Mouse (Mus musculus) neural tube, embryonic 12.5 days (tissue): ENCODE data around the gene Rdh5. TPM values are rescaled to one million over a fixed set of nuclear protein-coding genes. Genes with fewer than 3 reads are reported as not detected.

Source experiments
- ATAC-seq: fragments of 200-750 bp; cut with Nextera tagmentation; 2 replicates; pipeline ENCODE4 v1.8.0; 2017; ENCODE audit warnings: low read depth, mild to moderate bottlenecking, moderate TSS enrichment, moderate library complexity; ENCODE audit not compliant: low FRiP score
- H3K27ac ChIP-seq: fragments of 300-500 bp; sonication (generic); 2 replicates; pipeline ENCODE4 v1.5.1; 2016
- H3K27me3 ChIP-seq: fragments of 300-500 bp; sonication (generic); replicated peaks from 2 replicates; pipeline ENCODE4 v1.6.1; 2016; ENCODE audit warnings: mild to moderate bottlenecking
- H3K36me3 ChIP-seq: fragments of 300-500 bp; sonication (generic); 2 replicates; pipeline ENCODE4 v1.6.1; 2016; ENCODE audit warnings: mild to moderate bottlenecking
- H3K4me1 ChIP-seq: fragments of 300-500 bp; sonication (generic); 2 replicates; pipeline ENCODE4 v1.6.1; 2016
- H3K4me2 ChIP-seq: fragments of 300-500 bp; sonication (generic); replicated peaks from 2 replicates; pipeline ENCODE4 v1.6.1; 2016; ENCODE audit warnings: mild to moderate bottlenecking
- H3K4me3 ChIP-seq: fragments of 300-500 bp; sonication (generic); 2 replicates; pipeline ENCODE4 v1.5.1; 2016
- H3K9ac ChIP-seq: fragments of 300-500 bp; sonication (generic); 2 replicates; pipeline ENCODE4 v1.6.1; 2016; ENCODE audit warnings: mild to moderate bottlenecking
- H3K9me3 ChIP-seq: fragments of 300-500 bp; sonication (generic); 2 replicates; pipeline ENCODE4 v1.6.1; 2016; ENCODE audit warnings: mild to moderate bottlenecking
- WGBS: fragments of 180-500 bp; shearing (Covaris S2); methylation state at CpG from one replicate; pipeline ENCODE4 v1.1.7; 2016; 5-methylcytosine and 5-hydroxymethylcytosine counted together
- polyA plus RNA-seq: library from polyadenylated mRNA; unstranded; fragments of >200 nt; fragmentation: Nextera tagmentation; extraction: Ambion mirVana; gene quantifications from 2 replicates; pipeline ENCODE4 v1.2.1, GENCODE M21; 2016

Gene Rdh5
- polyA plus RNA-seq, 1 experiment from 2014 or later = 15.7 TPM

DNA sequence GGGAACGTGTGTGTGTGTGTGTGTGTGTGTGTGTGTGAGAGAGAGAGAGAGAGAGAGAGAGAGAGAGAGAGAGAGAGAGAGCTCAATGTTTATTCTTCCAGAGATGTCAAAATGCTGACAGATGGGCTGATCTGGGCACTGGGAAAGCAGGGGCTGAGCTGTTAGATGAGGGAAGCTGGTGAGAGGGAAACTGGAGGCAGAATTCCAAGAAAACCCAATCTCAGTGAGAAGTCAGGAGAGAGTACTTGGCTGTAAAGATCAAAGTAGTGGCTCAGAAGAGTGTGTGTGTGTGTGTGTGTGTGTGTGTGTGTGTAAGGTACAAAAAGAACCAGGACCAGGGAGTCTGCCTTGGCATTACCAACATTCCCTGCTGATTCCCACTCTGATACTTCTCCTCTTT, 25.2 kb downstream of the Rdh5 start:
- Histone ChIP-seq H3K36me3 (no peaks in the 10 kb centered on the region), H3K9ac (no peak overlapping the region), H3K27ac (no peak overlapping the region), H3K4me2 (no peak overlapping the region), H3K9me3 (no peaks in the 10 kb centered on the region), H3K27me3 (peaks cover 18% of the 10 kb centered on the region), H3K4me1 (peaks cover 12% of the 10 kb centered on the region), H3K4me3 (no peak overlapping the region)
- no peak for ATAC-seq
- WGBS = 25% methylated on average over 1 of the region's 1 CpGs

DNA sequence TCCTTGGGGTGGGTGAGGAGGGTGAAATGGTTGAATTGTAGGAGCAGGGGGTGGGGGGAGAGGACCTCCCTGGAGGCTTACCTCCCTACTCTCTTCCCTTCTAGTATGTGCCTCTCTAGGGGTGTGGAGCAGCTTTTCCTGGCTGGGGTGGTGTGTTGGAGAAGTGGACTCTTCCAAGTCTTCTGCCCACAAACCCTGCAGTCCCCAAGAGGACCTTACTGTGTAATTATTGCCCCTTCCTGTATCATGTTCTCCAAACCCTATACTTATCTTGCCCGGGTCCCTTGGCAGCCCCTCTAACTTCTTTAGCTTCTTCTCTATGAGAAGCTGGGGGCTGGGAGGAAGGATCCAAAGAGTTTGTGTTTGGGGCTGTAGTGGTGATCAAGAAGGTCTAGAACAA, 25.9 kb downstream of the Rdh5 start:
- Histone ChIP-seq H3K27ac (no peak overlapping the region), H3K9ac (no peak overlapping the region), H3K27me3 (peaks cover 18% of the 10 kb centered on the region), H3K4me1 (peaks cover 16% of the 10 kb centered on the region), H3K9me3 (no peaks in the 10 kb centered on the region), H3K36me3 (no peaks in the 10 kb centered on the region), H3K4me2 (no peak overlapping the region), H3K4me3 (no peak overlapping the region)
- WGBS = 44% methylated on average over 1 of the region's 1 CpGs
- no peak for ATAC-seq

- 4% methylated on average over 17 of the region's 17 CpGs for WGBS
- H3K27ac ChIP-seq = no peak overlapping the region
- no peak overlapping the region; the same call in 1 of the 2 replicates for H3K9ac ChIP-seq
- H3K4me3 ChIP-seq = no peak overlapping the region
- H3K27me3 ChIP-seq = peaks cover 18% of the 10 kb centered on the region
- peaks cover 16% of the 10 kb centered on the region for H3K4me1 ChIP-seq
- H3K9me3 ChIP-seq = no peaks in the 10 kb centered on the region
- peak overlapping the region; percentile 17 for H3K4me2 ChIP-seq
- H3K36me3 ChIP-seq = no peaks in the 10 kb centered on the region
- ATAC-seq = peak; percentile 3; the same call in 1 of the 2 replicates
These were observed 26.6 kb downstream of the Rdh5 start for GRCm38 (mm10) chr10:128895952-128896693.

GRCm38 (mm10) chr10:128895437-128895836, 27.3 kb downstream of the Rdh5 start:
- no peaks in the 10 kb centered on the region for H3K9me3 ChIP-seq
- under 1% methylated on average over 9 of the region's 9 CpGs for WGBS
- H3K4me2 ChIP-seq = peak overlapping the region; percentile 17; the same call in 1 of the 2 replicates
- no peak for ATAC-seq
- peaks cover 18% of the 10 kb centered on the region for H3K27me3 ChIP-seq
- H3K4me3 ChIP-seq = no peak overlapping the region
- H3K4me1 ChIP-seq = peaks cover 16% of the 10 kb centered on the region
- no peak overlapping the region for H3K9ac ChIP-seq
- H3K36me3 ChIP-seq = no peaks in the 10 kb centered on the region
- no peak overlapping the region for H3K27ac ChIP-seq

GRCm38 (mm10) chr10:128892246-128892645, 30.4 kb downstream of the Rdh5 start:
- H3K36me3 ChIP-seq = 0 out of 2 replicates have a peak, but pooled peaks cover 8% of the 10 kb centered on the region
- WGBS = 2% methylated on average over 9 of the region's 9 CpGs
- H3K27ac ChIP-seq = peak overlapping the region; percentile 96
- H3K9me3 ChIP-seq = no peaks in the 10 kb centered on the region
- peak overlapping the region; percentile 88 for H3K4me2 ChIP-seq
- peak; percentile 8; the same call in 1 of the 2 replicates for ATAC-seq
- H3K27me3 ChIP-seq = peaks cover 14% of the 10 kb centered on the region
- H3K4me1 ChIP-seq = peaks cover 29% of the 10 kb centered on the region
- H3K9ac ChIP-seq = peak overlapping the region; percentile 70
- H3K4me3 ChIP-seq = peak overlapping the region; percentile 80

GRCm38 (mm10) chr10:128891296-128892094, 31.2 kb downstream of the Rdh5 start, which contains the start of gene Gdf11:
Gene Gdf11 (minus strand): TSS chr10:128891718.
- Histone ChIP-seq H3K4me3 (peak within 1 kb of the TSS; percentile 80), H3K9me3 (no peaks in the 10 kb centered on the region), H3K4me1 (peaks cover 29% of the 10 kb centered on the region), H3K36me3 (peaks cover 13% of the 10 kb centered on the region), H3K4me2 (peak within 1 kb of the TSS; percentile 88), H3K9ac (peak within 1 kb of the TSS; percentile 76), H3K27ac (peak within 1 kb of the TSS; percentile 96), H3K27me3 (peaks cover 8% of the 10 kb centered on the region)
- WGBS = under 1% methylated on average over 50 of the region's 89 CpGs
- peak; percentile 85 for ATAC-seq

GRCm38 (mm10) chr10:128890383-128891295, 32.0 kb downstream of the Rdh5 start:
- Histone ChIP-seq H3K4me2 (peak overlapping the region; percentile 88), H3K36me3 (peaks cover 21% of the 10 kb centered on the region), H3K4me3 (peak overlapping the region; percentile 80), H3K9me3 (no peaks in the 10 kb centered on the region), H3K9ac (peak overlapping the region; percentile 76), H3K27ac (peak overlapping the region; percentile 96), H3K4me1 (peaks cover 21% of the 10 kb centered on the region), H3K27me3 (no peaks in the 10 kb centered on the region; the same call in 1 of the 2 replicates)
- ATAC-seq = peak; percentile 14
- WGBS = under 1% methylated on average over 40 of the region's 40 CpGs

- 0% methylated on average over 1 of the region's 2 CpGs for WGBS
These were observed 32.8 kb downstream of the Rdh5 start for GRCm38 (mm10) chr10:128889846-128890245.

GRCm38 (mm10) chr10:128888941-128889827, 33.5 kb downstream of the Rdh5 start:
- Histone ChIP-seq H3K27ac (peak overlapping the region; percentile 96), H3K9me3 (no peaks in the 10 kb centered on the region), H3K27me3 (no peaks in the 10 kb centered on the region), H3K4me2 (peak overlapping the region; percentile 88), H3K4me1 (peaks cover 21% of the 10 kb centered on the region), H3K36me3 (peaks cover 36% of the 10 kb centered on the region), H3K9ac (peak overlapping the region; percentile 70), H3K4me3 (peak overlapping the region; percentile 80)
- 4% methylated on average over 6 of the region's 7 CpGs for WGBS
- ATAC-seq = peak; percentile 56

More at GRCm38 (mm10) chr10:128889846-128890245, 32.8 kb downstream of the Rdh5 start:
- H3K4me1 ChIP-seq = peaks cover 21% of the 10 kb centered on the region
- no peak for ATAC-seq
- peak overlapping the region; percentile 76 for H3K9ac ChIP-seq
- H3K27me3 ChIP-seq = no peaks in the 10 kb centered on the region
- peak overlapping the region; percentile 80 for H3K4me3 ChIP-seq
- peak overlapping the region; percentile 96; the same call in 1 of the 2 replicates for H3K27ac ChIP-seq
- no peaks in the 10 kb centered on the region for H3K9me3 ChIP-seq
- peaks cover 29% of the 10 kb centered on the region for H3K36me3 ChIP-seq
- H3K4me2 ChIP-seq = peak overlapping the region; percentile 88

- Histone ChIP-seq H3K36me3 (peaks cover 53% of the 10 kb centered on the region), H3K9me3 (no peaks in the 10 kb centered on the region), H3K4me2 (no peak overlapping the region), H3K27me3 (no peaks in the 10 kb centered on the region), H3K4me1 (no peaks in the 10 kb centered on the region), H3K4me3 (no peak overlapping the region), H3K9ac (no peak overlapping the region), H3K27ac (no peak overlapping the region)
- no peak for ATAC-seq
- 81% methylated on average over 5 of the region's 5 CpGs for WGBS
These were observed 40.6 kb downstream of the Rdh5 start for GRCm38 (mm10) chr10:128882067-128882466.

DNA sequence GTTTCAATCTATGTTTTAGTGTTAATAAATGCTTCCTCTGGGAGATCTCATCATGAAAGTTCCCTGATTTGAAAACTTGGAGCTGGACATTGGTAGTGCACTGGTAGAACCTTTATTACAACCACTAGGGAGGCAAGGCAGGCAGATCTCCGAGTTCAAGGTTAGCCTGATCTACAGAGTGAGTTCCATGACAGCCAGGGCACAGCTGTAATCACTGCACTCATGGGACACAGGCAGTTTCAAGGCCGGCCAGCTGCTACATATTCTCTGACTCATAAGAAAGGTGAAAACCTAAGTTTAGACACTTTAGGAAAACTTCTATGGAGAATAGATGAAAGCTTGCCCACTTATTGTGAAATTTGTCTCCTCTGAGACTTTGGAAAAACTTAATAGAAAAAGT, 43.9 kb downstream of the Rdh5 start:
- Histone ChIP-seq H3K4me2 (no peak overlapping the region), H3K9me3 (no peaks in the 10 kb centered on the region), H3K4me3 (no peak overlapping the region), H3K4me1 (no peaks in the 10 kb centered on the region), H3K27me3 (no peaks in the 10 kb centered on the region), H3K36me3 (peaks cover 35% of the 10 kb centered on the region), H3K27ac (no peak overlapping the region), H3K9ac (no peak overlapping the region)
- ATAC-seq = no peak
- 80% methylated on average over 2 of the region's 2 CpGs for WGBS
